Mouse (Mus musculus) MEL (cell line): ENCODE results near the gene Uso1. TPM values are rescaled to one million over a fixed set of nuclear protein-coding genes. Genes with fewer than 3 reads are reported as not detected.

ENCODE experiments used
- DNase-seq: peaks from one replicate; pipeline ENCODE4 v3.0.0; 2011; ENCODE audit warnings: low read depth, low spot score
- H3K27ac ChIP-seq: 2 replicates; pipeline ENCODE4 v1.5.1; 2012; ENCODE audit warnings: low read depth, mild to moderate bottlenecking, control low read depth, low read length, moderate library complexity; ENCODE audit not compliant: control insufficient read depth
- H3K27me3 ChIP-seq, 2 experiments: fragments of 150-350 bp in 1 of 2; sonication (generic) in 1 of 2; 2 replicates each; pipeline ENCODE4 v1.6.1; 2012; ENCODE audit warnings: low read length in 2 of 2, mild to moderate bottlenecking in 2 of 2, improper control_type of control experiment in 1 of 2, moderate library complexity in 1 of 2; ENCODE audit not compliant: insufficient read depth in 2 of 2, control insufficient read depth in 1 of 2
- H3K36me3 ChIP-seq, 2 experiments: 2 replicates each; pipeline ENCODE4 v1.6.1; 2012 to 2014; ENCODE audit warnings: low read length in 2 of 2, improper control_type of control experiment in 1 of 2, inconsistent platforms in 1 of 2, mild to moderate bottlenecking in 1 of 2; ENCODE audit not compliant: insufficient read depth in 2 of 2, control insufficient read depth in 1 of 2
- H3K4me1 ChIP-seq, 2 experiments: fragments of 150-350 bp in 1 of 2; sonication (generic) in 1 of 2; 2 replicates each; pipeline ENCODE4 v1.6.1; 2012; ENCODE audit warnings: low read length in 2 of 2, improper control_type of control experiment in 1 of 2, mild to moderate bottlenecking in 1 of 2; ENCODE audit not compliant: insufficient read depth in 2 of 2, control insufficient read depth in 1 of 2
- H3K4me3 ChIP-seq, 2 experiments: fragments of 150-350 bp in 1 of 2; sonication (generic) in 1 of 2; 2 replicates each; pipeline ENCODE4 v1.5.1; 2012; ENCODE audit warnings: low read depth in 2 of 2, low read length in 2 of 2, mild to moderate bottlenecking in 2 of 2, moderate library complexity in 2 of 2, control low read depth in 1 of 2, improper control_type of control experiment in 1 of 2; ENCODE audit not compliant: control insufficient read depth in 1 of 2, insufficient read depth in 1 of 2
- H3K79me2 ChIP-seq: 2 replicates; pipeline ENCODE4 v1.6.1; 2012; ENCODE audit warnings: mild to moderate bottlenecking, low read length, moderate library complexity; ENCODE audit not compliant: control insufficient read depth, poor library complexity, insufficient read depth
- H3K9ac ChIP-seq: 2 replicates; pipeline ENCODE4 v1.6.1; 2012; ENCODE audit warnings: low read depth, mild to moderate bottlenecking, control low read depth, low read length, moderate library complexity; ENCODE audit not compliant: control insufficient read depth, poor library complexity, severe bottlenecking
- H3K9me3 ChIP-seq: fragments of 150-350 bp; sonication (generic); replicated peaks from 2 replicates; pipeline ENCODE4 v1.6.1; 2012; ENCODE audit warnings: mild to moderate bottlenecking, low read length, improper control_type of control experiment, moderate library complexity; ENCODE audit not compliant: insufficient read depth
- CHD1 ChIP-seq: IDR thresholded peaks from 2 replicates; pipeline ENCODE4 v1.6.1; 2012; ENCODE audit warnings: low read depth, mild to moderate bottlenecking, inconsistent platforms, low read length, improper control_type of control experiment
- CTCF ChIP-seq, 3 experiments: IDR thresholded peaks in 2 of 3; conservative IDR thresholded peaks in 1 of 3; 2 replicates each; pipeline ENCODE4 v1.5.1; 2011 to 2012; ENCODE audit warnings: low read length in 3 of 3, low read depth in 2 of 3, mild to moderate bottlenecking in 2 of 3, improper control_type of control experiment in 1 of 3, inconsistent platforms in 1 of 3, mixed read lengths in 1 of 3, moderate library complexity in 1 of 3; ENCODE audit not compliant: control insufficient read depth in 1 of 3, insufficient read depth in 1 of 3, poor library complexity in 1 of 3, severe bottlenecking in 1 of 3
- ELF1 ChIP-seq: IDR thresholded peaks from 2 replicates; pipeline ENCODE4 v1.6.1; 2014; ENCODE audit warnings: low read depth, mild to moderate bottlenecking, inconsistent platforms, low read length, improper control_type of control experiment, moderate library complexity
- EP300 ChIP-seq, 2 experiments: IDR thresholded peaks; 2 replicates each; pipeline ENCODE4 v1.6.1; 2011; ENCODE audit warnings: improper control_type of control experiment in 2 of 2, low read length in 2 of 2, low read depth in 1 of 2, mild to moderate bottlenecking in 1 of 2
- ETS1 ChIP-seq: IDR thresholded peaks from 2 replicates; pipeline ENCODE4 v1.6.1; 2012; ENCODE audit warnings: low read depth, mild to moderate bottlenecking, inconsistent platforms, low read length, improper control_type of control experiment, moderate library complexity
- GATA1 ChIP-seq: IDR thresholded peaks from 2 replicates; pipeline ENCODE4 v1.6.1; 2011; ENCODE audit warnings: low read depth, low read length, improper control_type of control experiment
- JUND ChIP-seq: IDR thresholded peaks from 2 replicates; pipeline ENCODE4 v1.6.1; 2011; ENCODE audit warnings: low read depth, mild to moderate bottlenecking, improper control_type of control experiment, low read length
- KAT2A ChIP-seq: conservative IDR thresholded peaks from 2 replicates; pipeline ENCODE4 v1.6.1; 2012; ENCODE audit warnings: low read depth, low read length, improper control_type of control experiment, inconsistent platforms
- MAFK ChIP-seq: IDR thresholded peaks from 2 replicates; pipeline ENCODE4 v1.6.1; 2011; ENCODE audit warnings: low read depth, mild to moderate bottlenecking, low read length, improper control_type of control experiment, borderline replicate concordance
- MAX ChIP-seq: IDR thresholded peaks from 2 replicates; pipeline ENCODE4 v1.6.1; 2011; ENCODE audit warnings: low read length, improper control_type of control experiment
- MEF2A ChIP-seq: IDR thresholded peaks from 2 replicates; pipeline ENCODE4 v1.6.1; 2014; ENCODE audit warnings: low read depth, mild to moderate bottlenecking, inconsistent platforms, low read length, improper control_type of control experiment; ENCODE audit not compliant: poor library complexity, insufficient replicate concordance, severe bottlenecking; ENCODE audit errors: extremely low read depth
- MXI1 ChIP-seq: IDR thresholded peaks from 2 replicates; pipeline ENCODE4 v1.6.1; 2011; ENCODE audit warnings: mild to moderate bottlenecking, low read depth, low read length, improper control_type of control experiment
- MYB ChIP-seq: IDR thresholded peaks from 2 replicates; pipeline ENCODE4 v1.6.1; 2011; ENCODE audit warnings: mild to moderate bottlenecking, low read depth, low read length, improper control_type of control experiment
- MYC ChIP-seq: IDR thresholded peaks from 2 replicates; pipeline ENCODE4 v1.6.1; 2011; ENCODE audit warnings: low read depth, mild to moderate bottlenecking, low read length, improper control_type of control experiment, moderate library complexity
- POLR2A ChIP-seq, 2 experiments: IDR thresholded peaks; 2 replicates each; pipeline ENCODE4 v1.6.1; 2011 to 2012; ENCODE audit warnings: low read length in 2 of 2, mild to moderate bottlenecking in 2 of 2, control low read depth in 1 of 2, improper control_type of control experiment in 1 of 2, low read depth in 1 of 2, moderate library complexity in 1 of 2; ENCODE audit not compliant: control insufficient read depth in 1 of 2, insufficient read depth in 1 of 2, poor library complexity in 1 of 2
- POLR2AphosphoS5 ChIP-seq: IDR thresholded peaks from 2 replicates; pipeline ENCODE4 v1.6.1; 2012; ENCODE audit warnings: low read depth, borderline replicate concordance, mild to moderate bottlenecking, inconsistent platforms, low read length, moderate library complexity, mixed read lengths
- SIN3A ChIP-seq: IDR thresholded peaks from 2 replicates; pipeline ENCODE4 v1.6.1; 2012; ENCODE audit warnings: low read length, improper control_type of control experiment, inconsistent platforms
- SMC3 ChIP-seq: IDR thresholded peaks from 2 replicates; pipeline ENCODE4 v1.6.1; 2011; ENCODE audit warnings: low read depth, low read length, improper control_type of control experiment
- UBTF ChIP-seq: IDR thresholded peaks from 2 replicates; pipeline ENCODE4 v1.6.1; 2012; ENCODE audit warnings: low read depth, mild to moderate bottlenecking, inconsistent platforms, low read length, improper control_type of control experiment, moderate library complexity, borderline replicate concordance; ENCODE audit not compliant: insufficient read depth
- USF1 ChIP-seq: IDR thresholded peaks from 2 replicates; pipeline ENCODE4 v1.6.1; 2014; ENCODE audit warnings: low read depth, mild to moderate bottlenecking, inconsistent platforms, low read length, improper control_type of control experiment, moderate library complexity
- USF2 ChIP-seq, 2 experiments: IDR thresholded peaks; 2 replicates each; pipeline ENCODE4 v1.6.1; 2011 to 2012; ENCODE audit warnings: improper control_type of control experiment in 2 of 2, low read length in 2 of 2, borderline replicate concordance in 1 of 2, inconsistent platforms in 1 of 2, low read depth in 1 of 2, mild to moderate bottlenecking in 1 of 2; ENCODE audit not compliant: insufficient read depth in 1 of 2
- ZC3H11A ChIP-seq: IDR thresholded peaks from 2 replicates; pipeline ENCODE4 v1.6.1; 2012; ENCODE audit warnings: low read depth, mild to moderate bottlenecking, inconsistent platforms, low read length, improper control_type of control experiment
- ZMIZ1 ChIP-seq: IDR thresholded peaks from 2 replicates; pipeline ENCODE4 v1.6.1; 2012; ENCODE audit warnings: low read depth, mild to moderate bottlenecking, inconsistent platforms, low read length, improper control_type of control experiment, moderate library complexity
- polyA plus RNA-seq, 2 experiments: library from polyadenylated mRNA; stranded (reverse) in 1 of 2; unstranded in 1 of 2; fragments of >175 nt in 1 of 2; fragments of >200 nt in 1 of 2; gene quantifications; 2 replicates each; pipeline versions ENCODE4 v1.2.1 to v1.2.4; 2012; ENCODE audit warnings: low replicate concordance in 2 of 2, low read depth in 1 of 2; ENCODE audit not compliant: insufficient read length in 2 of 2, insufficient read depth in 1 of 2, missing spikeins in 1 of 2
- total RNA-seq: library from RNA; depleted of rRNA; stranded (reverse); fragments of 300-350 nt; gene quantifications from 2 replicates; pipeline ENCODE4 v1.2.3, GENCODE M21; 2012

Uso1 gene
- total and polyA plus RNA-seq, 3 experiments, result 22.1 to 69.1 (median 62.0) TPM

DNA sequence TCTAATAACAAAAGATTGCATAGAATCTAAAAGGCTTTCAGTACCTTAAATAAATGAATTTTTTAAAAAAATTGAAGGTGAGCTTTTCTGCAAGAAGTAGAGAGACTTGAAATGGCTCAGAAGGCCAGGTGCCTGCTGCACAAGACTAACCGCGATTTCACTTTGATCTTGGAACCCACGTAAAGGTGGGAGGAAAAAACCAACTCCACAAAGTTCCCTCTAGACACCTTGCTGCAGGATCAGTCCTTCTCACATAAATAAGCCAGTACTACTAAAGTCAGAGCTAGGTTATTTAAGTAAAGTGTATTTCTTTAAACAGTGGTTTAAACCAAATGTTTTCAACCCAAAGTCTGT, 43.7 kb upstream of the Uso1 start:
- no peaks in the 10 kb centered on the region for H3K36me3 ChIP-seq
- H3K4me3 ChIP-seq, result no peak overlapping the region
- H3K27ac ChIP-seq, result no peak overlapping the region
- no peak for DNase-seq
- H3K27me3 ChIP-seq, result no peaks in the 10 kb centered on the region
- no peak for TF ChIP-seq MAX
- no peak for TF ChIP-seq USF1
- TF ChIP-seq CHD1, result no peak
- TF ChIP-seq KAT2A, result no peak
- no peak for TF ChIP-seq MYB
- TF ChIP-seq MXI1, result no peak
- no peak for TF ChIP-seq ZMIZ1
- no peaks in the 10 kb centered on the region for H3K79me2 ChIP-seq
- no peaks in the 10 kb centered on the region for H3K4me1 ChIP-seq
- no peak overlapping the region for H3K9ac ChIP-seq
- no peaks in the 10 kb centered on the region for H3K9me3 ChIP-seq

DNA sequence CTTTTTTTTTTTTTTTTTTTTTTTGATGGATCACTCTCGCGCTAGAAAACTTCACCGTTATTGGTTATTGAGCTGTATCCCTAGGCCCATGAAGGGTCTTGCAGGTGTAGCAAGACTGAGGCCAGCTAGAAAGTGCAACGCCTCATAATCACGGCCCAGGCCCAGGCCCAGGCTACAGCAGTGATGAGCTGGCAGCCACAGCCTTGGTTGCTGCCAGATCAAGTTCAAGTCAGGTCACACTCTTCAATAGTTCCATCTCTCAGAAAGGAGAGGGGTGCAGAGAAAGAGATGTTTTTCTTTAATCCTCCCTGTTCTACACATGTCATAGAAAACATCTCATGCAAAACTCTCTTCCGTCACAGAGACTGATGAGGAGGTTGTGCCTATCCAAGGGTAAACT, 41.0 kb upstream of the Uso1 start:
- no peak overlapping the region for H3K9ac ChIP-seq
- no peaks in the 10 kb centered on the region for H3K9me3 ChIP-seq
- no peak for DNase-seq
- H3K79me2 ChIP-seq, result no peaks in the 10 kb centered on the region
- no peaks in the 10 kb centered on the region for H3K27me3 ChIP-seq
- no peak overlapping the region for H3K27ac ChIP-seq
- H3K4me1 ChIP-seq, result no peaks in the 10 kb centered on the region
- no peaks in the 10 kb centered on the region for H3K36me3 ChIP-seq
- H3K4me3 ChIP-seq, result no peak overlapping the region
- TF ChIP-seq ZC3H11A, result no peak
- TF ChIP-seq MYB, result no peak
- no peak for TF ChIP-seq MYC
- no peak for TF ChIP-seq POLR2A (IDR thresholded peaks at IDR 0.05; ENCODE audit: control insufficient read depth in 1 of 2, insufficient read depth in 1 of 2, low read depth in 1 of 2, low read length in 2 of 2, poor library complexity in 1 of 2)
- no peak for TF ChIP-seq ETS1
- TF ChIP-seq SMC3, result no peak
- TF ChIP-seq USF2 (IDR thresholded peaks at IDR 0.05; ENCODE audit: borderline replicate concordance in 1 of 2, insufficient read depth in 1 of 2, low read depth in 1 of 2, low read length in 2 of 2), result no peak
- no peak for TF ChIP-seq MAX
- no peak for TF ChIP-seq GATA1
- TF ChIP-seq EP300 (IDR thresholded peaks at IDR 0.05; ENCODE audit: low read depth in 1 of 2, low read length in 2 of 2), result no peak
- no peak for TF ChIP-seq ELF1
- no peak for TF ChIP-seq MAFK
- TF ChIP-seq UBTF, result no peak
- TF ChIP-seq SIN3A, result no peak
- no peak for TF ChIP-seq CTCF (IDR thresholded peaks at IDR 0.05 in 2 of 3, conservative IDR thresholded peaks at IDR 0.05 in 1 of 3; ENCODE audit: control insufficient read depth in 1 of 3, insufficient read depth in 1 of 3, low read depth in 2 of 3, low read length in 3 of 3, poor library complexity in 1 of 3, severe bottlenecking in 1 of 3)
- no peak for TF ChIP-seq USF1
- TF ChIP-seq MEF2A, result no peak
- no peak for TF ChIP-seq JUND
- no peak for TF ChIP-seq MXI1
- no peak for TF ChIP-seq POLR2AphosphoS5
